Mouse (Mus musculus) megakaryocyte, embryonic 14.5 days (primary cell): ENCODE data around the gene Krt87. TPM values are rescaled to one million over a fixed set of nuclear protein-coding genes. Genes with fewer than 3 reads are reported as not detected.

Experiments
- H3K27me3 ChIP-seq: replicated peaks from 2 replicates; pipeline ENCODE3; 2012; ENCODE audit warnings: inconsistent platforms
- H3K36me3 ChIP-seq: replicated peaks from 2 replicates; pipeline ENCODE3; 2012; ENCODE audit warnings: low read length, inconsistent platforms, mixed read lengths
- H3K4me1 ChIP-seq: 2 replicates; pipeline ENCODE4 v1.6.1; 2012; ENCODE audit warnings: inconsistent platforms
- H3K4me3 ChIP-seq: replicated peaks from 2 replicates; pipeline ENCODE3; 2012; ENCODE audit warnings: moderate library complexity, mild to moderate bottlenecking, inconsistent platforms
- H3K9me3 ChIP-seq: 2 replicates; pipeline ENCODE4 v1.6.1; 2012; ENCODE audit warnings: inconsistent platforms
- FLI1 ChIP-seq: IDR thresholded peaks from 2 replicates; pipeline ENCODE4 v1.6.1; 2012; ENCODE audit warnings: low read length, inconsistent platforms, mixed read lengths
- GATA1 ChIP-seq: IDR thresholded peaks from 3 replicates; pipeline ENCODE4 v1.6.1; 2012; ENCODE audit warnings: mixed read lengths, low read length, inconsistent platforms, borderline replicate concordance
- polyA plus RNA-seq: library from polyadenylated mRNA; stranded (reverse); fragments of >175 nt; gene quantifications from 2 replicates; pipeline ENCODE4 v1.2.3, GENCODE M21; 2012; ENCODE audit warnings: low replicate concordance; ENCODE audit not compliant: insufficient read depth

Krt87 gene
- polyA plus RNA-seq, 1 experiment = not detected

DNA sequence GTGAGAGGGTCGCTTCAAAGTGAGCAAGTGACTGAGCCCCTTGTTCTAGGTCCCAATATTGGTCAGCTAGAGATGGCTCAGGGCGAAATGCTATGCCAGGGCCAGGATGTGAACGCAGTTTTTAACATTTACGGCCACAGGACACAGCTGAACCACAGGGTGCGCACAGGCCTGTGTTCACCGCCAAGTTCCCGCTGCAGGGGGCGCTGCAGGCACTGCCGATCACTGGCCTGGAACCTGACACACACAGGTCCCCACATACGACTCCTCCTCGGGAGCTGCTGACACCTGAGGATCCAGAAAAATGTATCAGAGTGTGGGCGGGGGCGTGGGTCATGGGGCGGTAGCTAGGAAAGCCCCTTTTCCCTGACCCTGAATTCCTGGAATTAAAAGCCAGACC, 20.7 kb upstream of the Krt87 start:
- no peaks in the 10 kb centered on the region for H3K4me1 ChIP-seq
- H3K4me3 ChIP-seq = no peak overlapping the region
- no peaks in the 10 kb centered on the region for H3K36me3 ChIP-seq
- H3K27me3 ChIP-seq = peaks cover 54% of the 10 kb centered on the region
- TF ChIP-seq GATA1 (no peak), FLI1 (no peak)
- H3K9me3 ChIP-seq = peaks cover 24% of the 10 kb centered on the region

DNA sequence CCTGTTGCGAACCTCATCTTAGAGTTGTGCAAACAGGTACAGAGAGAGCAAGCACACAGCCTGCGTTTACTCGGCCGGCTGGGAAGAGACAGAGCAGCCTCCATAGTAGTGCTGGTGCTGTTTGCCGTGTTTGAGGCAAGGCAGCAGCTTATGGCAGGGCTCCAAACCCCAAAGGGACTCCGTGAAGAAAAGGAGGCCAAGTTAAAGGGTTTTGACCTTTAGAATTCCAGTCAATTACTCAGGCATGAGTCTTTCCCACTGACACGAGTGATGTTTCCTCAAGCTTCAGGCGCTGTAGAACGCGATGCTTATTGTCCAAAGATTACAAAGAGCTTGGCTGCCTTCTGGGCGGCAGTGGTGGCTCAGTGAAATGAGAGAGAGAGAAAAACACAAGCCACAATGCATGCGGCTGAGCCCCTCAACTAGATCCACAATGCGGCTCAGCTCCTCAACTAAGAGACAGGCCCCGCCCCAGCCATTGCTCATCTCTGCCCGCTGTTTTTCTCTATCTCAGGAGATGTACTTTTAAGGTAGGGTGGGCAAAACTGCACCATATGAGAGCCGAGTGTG, 19.8 kb upstream of the Krt87 start:
- TF ChIP-seq FLI1 = no peak
- TF ChIP-seq GATA1 = no peak
- peaks cover 24% of the 10 kb centered on the region for H3K9me3 ChIP-seq

DNA sequence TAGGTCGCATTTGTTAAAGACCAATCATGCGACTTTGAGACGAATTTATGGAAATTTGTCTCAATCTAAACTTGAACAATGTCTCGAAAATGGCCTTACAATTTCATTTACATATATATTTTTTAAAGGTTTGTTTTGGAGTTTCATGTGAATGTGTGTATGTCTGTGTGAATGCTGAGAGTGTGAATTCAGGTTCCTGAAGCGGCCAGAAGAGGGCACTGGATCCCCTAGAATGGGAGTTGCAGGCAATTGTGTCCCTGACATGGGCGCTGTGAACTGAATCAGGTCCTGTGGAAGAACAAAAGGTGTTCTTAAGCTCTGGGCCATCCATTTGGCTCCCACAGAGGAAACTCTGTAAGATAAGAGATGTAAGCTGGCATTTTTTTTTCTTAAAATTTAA, 17.3 kb upstream of the Krt87 start:
- Histone ChIP-seq H3K4me3 (no peak overlapping the region), H3K9me3 (peaks cover 24% of the 10 kb centered on the region), H3K36me3 (no peaks in the 10 kb centered on the region), H3K4me1 (peaks cover 3% of the 10 kb centered on the region; the same call in 1 of the 2 replicates), H3K27me3 (peaks cover 55% of the 10 kb centered on the region)
- no peak for TF ChIP-seq GATA1
- TF ChIP-seq FLI1 = no peak

More for the DNA sequence above, 19.8 kb upstream of the Krt87 start:
- Histone ChIP-seq H3K36me3 (no peaks in the 10 kb centered on the region), H3K27me3 (peaks cover 55% of the 10 kb centered on the region), H3K4me1 (peaks cover under 1% of the 10 kb centered on the region; the same call in 1 of the 2 replicates), H3K4me3 (no peak overlapping the region)

DNA sequence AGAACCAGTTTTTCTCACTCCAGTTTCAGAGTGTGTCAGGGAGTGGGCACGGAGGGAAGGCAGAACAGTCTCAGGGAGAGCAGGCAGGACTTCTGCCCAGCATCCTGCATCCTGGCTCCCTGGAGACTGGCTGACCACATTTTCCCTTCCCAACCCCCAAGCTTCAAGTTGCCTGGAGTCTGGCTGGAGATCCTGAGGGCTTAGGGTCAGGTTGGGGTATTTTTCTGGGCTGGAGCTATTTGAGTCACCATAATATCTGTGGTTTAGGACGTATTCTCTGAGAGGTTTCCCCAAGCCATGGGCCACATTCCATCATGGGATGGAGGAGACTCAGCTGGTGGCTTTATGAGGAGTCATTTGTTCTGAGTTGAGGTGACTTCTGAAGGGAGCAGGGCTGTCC, 16.7 kb upstream of the Krt87 start:
- Histone ChIP-seq H3K9me3 (peaks cover 24% of the 10 kb centered on the region), H3K4me1 (peaks cover 3% of the 10 kb centered on the region; the same call in 1 of the 2 replicates), H3K4me3 (no peak overlapping the region), H3K27me3 (peaks cover 55% of the 10 kb centered on the region), H3K36me3 (no peaks in the 10 kb centered on the region)
- no peak for TF ChIP-seq FLI1
- TF ChIP-seq GATA1 = no peak

DNA sequence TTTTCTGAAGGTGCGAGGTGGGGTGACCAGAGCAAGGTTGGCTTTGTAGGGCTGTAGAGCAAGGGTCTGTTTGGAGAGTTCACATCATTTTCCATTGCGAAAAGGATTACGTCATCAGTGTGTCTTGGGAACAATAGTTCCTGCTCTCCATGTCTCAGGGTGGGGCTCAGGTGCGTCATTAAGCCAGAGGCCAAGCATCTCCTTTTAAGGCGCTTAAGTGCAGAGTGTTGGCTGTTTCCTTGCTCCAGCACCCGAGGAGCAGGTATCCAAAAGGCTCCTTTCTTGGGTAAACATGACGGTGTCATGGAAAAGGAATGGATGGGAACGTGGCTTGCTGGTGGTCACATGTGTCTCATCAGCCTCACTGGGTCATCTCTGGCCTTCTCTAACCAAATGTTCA, 16.2 kb upstream of the Krt87 start:
- no peak overlapping the region for H3K4me3 ChIP-seq
- no peak for TF ChIP-seq GATA1
- TF ChIP-seq FLI1 = no peak
- peaks cover 3% of the 10 kb centered on the region; the same call in 1 of the 2 replicates for H3K4me1 ChIP-seq
- peaks cover 24% of the 10 kb centered on the region for H3K9me3 ChIP-seq
- H3K36me3 ChIP-seq = no peaks in the 10 kb centered on the region
- H3K27me3 ChIP-seq = peaks cover 55% of the 10 kb centered on the region

DNA sequence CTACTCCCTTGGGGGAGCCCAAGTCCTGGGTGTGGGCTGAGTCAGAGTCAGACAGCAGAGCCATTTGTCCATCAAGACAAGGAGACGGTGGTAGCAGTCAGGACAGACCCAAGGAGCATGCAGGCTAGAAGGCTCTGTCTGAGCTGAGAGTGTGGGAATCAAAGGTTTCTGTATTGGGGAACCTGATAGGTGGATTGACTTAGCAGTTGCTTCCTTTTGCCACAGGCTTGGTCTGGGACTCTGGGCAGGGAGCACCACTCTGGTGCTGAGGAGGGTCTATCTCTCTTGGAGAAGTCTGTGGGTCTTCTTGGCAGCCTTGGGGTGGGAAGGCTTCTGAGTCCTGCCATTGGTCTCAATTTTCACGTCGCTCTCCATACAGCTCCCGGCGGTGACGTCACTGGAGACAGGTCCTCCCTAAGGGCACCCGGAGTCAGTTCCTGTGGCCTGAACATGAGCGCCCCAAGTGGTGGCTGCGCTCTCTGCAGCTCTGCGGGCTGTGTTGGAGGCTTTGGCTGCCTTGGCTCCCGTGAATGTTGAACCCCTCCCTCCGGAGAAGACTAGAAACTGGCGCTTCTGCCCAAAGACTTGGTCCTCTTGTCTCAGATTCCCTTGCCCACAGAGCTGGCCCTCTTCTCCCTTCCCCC, 14.6 kb upstream of the Krt87 start:
- H3K9me3 ChIP-seq = peaks cover 30% of the 10 kb centered on the region
- no peak for TF ChIP-seq FLI1
- TF ChIP-seq GATA1 = no peak
- peaks cover 56% of the 10 kb centered on the region for H3K27me3 ChIP-seq
- H3K36me3 ChIP-seq = no peaks in the 10 kb centered on the region
- peaks cover 8% of the 10 kb centered on the region; the same call in 1 of the 2 replicates for H3K4me1 ChIP-seq
- no peak overlapping the region for H3K4me3 ChIP-seq

DNA sequence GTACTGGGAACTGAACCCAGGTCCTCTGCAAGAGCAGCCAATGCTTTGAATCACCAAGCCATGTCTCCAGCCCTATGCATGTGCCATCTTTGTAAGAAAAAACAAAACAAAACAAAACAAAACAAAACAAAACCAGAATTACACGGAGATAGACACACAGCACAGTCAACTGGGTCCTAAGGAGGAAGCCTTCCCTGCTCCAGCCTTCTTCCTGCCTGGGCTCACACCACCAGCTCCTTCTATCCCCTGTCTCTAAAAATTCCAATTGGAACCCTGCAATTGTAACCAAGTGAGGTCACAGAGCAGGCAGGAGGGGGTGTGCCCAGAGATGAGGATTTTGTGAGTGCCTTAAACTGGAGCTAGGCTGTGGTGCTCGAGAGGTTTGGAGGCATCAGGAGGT, 8.8 kb upstream of the Krt87 start, which contains the start of gene Krt88:
TSS of gene Krt88 (plus strand) at position 301 of the 400 bp plus-strand sequence.
- H3K27me3 ChIP-seq = peaks cover 37% of the 10 kb centered on the region
- TF ChIP-seq FLI1 (no peak), GATA1 (no peak)
- no peaks in the 10 kb centered on the region for H3K36me3 ChIP-seq
- H3K4me1 ChIP-seq = peaks cover 5% of the 10 kb centered on the region; the same call in 1 of the 2 replicates
- peaks cover 6% of the 10 kb centered on the region for H3K9me3 ChIP-seq
- H3K4me3 ChIP-seq = no peak within 1 kb of the TSS

DNA sequence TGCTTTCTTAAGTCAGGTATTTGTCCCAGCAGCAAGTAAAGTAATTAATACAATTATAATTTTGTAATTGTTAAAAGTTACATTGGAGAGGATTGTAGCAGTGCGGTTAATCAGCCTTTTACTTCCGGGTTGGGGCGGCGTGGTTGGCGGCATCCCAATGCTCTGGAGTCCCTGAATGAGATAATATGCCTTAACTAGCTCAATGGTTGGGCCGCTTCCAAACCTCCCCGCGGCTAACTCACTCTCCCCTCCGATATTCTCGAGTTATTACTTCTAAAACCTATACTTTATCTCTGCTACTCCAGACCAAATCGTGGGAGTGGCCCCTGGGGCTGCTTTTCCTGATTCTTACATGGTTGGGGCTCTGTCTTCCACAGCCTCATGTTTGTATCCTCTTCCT, 8.0 kb upstream of the Krt87 start:
- Histone ChIP-seq H3K4me3 (no peak overlapping the region), H3K27me3 (peaks cover 34% of the 10 kb centered on the region)

DNA sequence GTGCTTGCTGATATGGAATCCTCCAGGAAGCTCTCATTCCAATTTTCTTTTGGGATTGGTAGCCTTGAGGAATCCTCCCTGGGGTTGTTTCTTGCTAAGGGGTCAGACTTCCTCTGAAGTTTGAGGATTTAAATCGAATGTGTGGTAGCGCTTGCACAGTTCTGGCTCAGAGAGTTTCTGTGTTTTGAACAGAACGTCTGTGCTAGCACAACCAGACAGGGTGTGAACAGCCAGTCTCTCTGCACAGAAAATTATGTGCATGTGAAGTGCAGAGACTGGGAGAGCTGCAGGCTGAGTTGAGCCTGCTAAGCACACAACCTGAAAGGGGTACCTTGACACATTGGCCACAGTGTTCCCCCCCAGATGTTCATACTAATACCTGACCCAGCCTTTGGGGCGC, 2.2 kb upstream of the Krt87 start:
- Histone ChIP-seq H3K36me3 (no peaks in the 10 kb centered on the region), H3K27me3 (peaks cover 56% of the 10 kb centered on the region), H3K4me1 (no peaks in the 10 kb centered on the region), H3K4me3 (no peak overlapping the region), H3K9me3 (no peaks in the 10 kb centered on the region)
- TF ChIP-seq FLI1 = no peak
- no peak for TF ChIP-seq GATA1

More for the DNA sequence above, 8.0 kb upstream of the Krt87 start:
- Histone ChIP-seq H3K4me1 (peaks cover 5% of the 10 kb centered on the region; the same call in 1 of the 2 replicates), H3K36me3 (no peaks in the 10 kb centered on the region), H3K9me3 (peaks cover 6% of the 10 kb centered on the region)
- TF ChIP-seq FLI1 (no peak), GATA1 (no peak)

DNA sequence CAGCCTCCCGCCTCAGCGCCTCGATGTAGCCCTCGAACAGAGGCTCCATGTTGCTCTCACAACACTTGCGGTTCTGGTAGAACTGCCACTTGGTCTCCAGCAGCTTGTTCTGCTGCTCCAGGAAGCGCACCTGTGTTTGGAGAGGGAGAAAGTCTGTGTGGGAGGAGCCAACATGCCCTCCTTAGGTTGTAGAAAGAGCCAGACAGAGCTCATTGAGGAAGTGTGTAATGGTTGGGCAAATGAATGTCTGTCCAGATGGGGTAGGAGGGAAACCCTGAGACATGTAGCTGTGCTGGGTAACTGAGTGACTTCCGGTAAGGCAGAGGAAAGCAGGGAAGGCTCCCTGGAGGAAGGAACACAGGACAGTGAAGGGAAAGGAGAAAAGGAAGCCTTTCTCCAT, 2.0 kb downstream of the Krt87 start:
- H3K36me3 ChIP-seq = no peaks in the 10 kb centered on the region
- no peaks in the 10 kb centered on the region for H3K4me1 ChIP-seq
- no peaks in the 10 kb centered on the region for H3K9me3 ChIP-seq
- no peak overlapping the region for H3K4me3 ChIP-seq
- peaks cover 70% of the 10 kb centered on the region for H3K27me3 ChIP-seq
- TF ChIP-seq FLI1 (no peak), GATA1 (no peak)
